Mouse (Mus musculus) CD4-positive naive resting alpha-beta T cell, adult 76 days (primary cell): ENCODE measurements around the gene Olfr1082. TPM values are rescaled to one million over a fixed set of nuclear protein-coding genes. Genes with fewer than 3 reads are reported as not detected.

ENCODE experiments used
- total RNA-seq: library from RNA; stranded (reverse); gene quantifications from one replicate; pipeline ENCODE4 v1.2.4, GENCODE M21; 2023

Gene Olfr1082
- not detected for total RNA-seq

GRCm38 (mm10) chr2:86598866-86599265 lies at the start of gene Olfr1082:
Gene Olfr1082, minus strand, starts transcription at chr2:86598966.

GRCm38 (mm10) chr2:86639625-86640024 lies 40.9 kb upstream of the Olfr1082 start, which contains the start of gene Olfr1084:
Gene Olfr1084, minus strand, starts transcription at chr2:86639725.

GRCm38 (mm10) chr2:86558135-86558534 lies 40.6 kb downstream of the Olfr1082 start, which contains the start of gene Olfr1080:
Gene Olfr1080, minus strand, starts transcription at chr2:86558235.

Other genes with a start within 250 kb of the Olfr1082 start
- not detected for gene Olfr1055, start 248.7 kb downstream of the Olfr1082 start, total RNA-seq
- not detected for gene Olfr1056, start 236.5 kb downstream of the Olfr1082 start, total RNA-seq
- gene Olfr1057, start 220.6 kb downstream of the Olfr1082 start, total RNA-seq, result not detected
- gene Olfr1058, start 210.4 kb downstream of the Olfr1082 start, total RNA-seq, result not detected
- not detected for gene Olfr1061, start 184.9 kb downstream of the Olfr1082 start, total RNA-seq
- not detected for gene Olfr1062, start 172.2 kb downstream of the Olfr1082 start, total RNA-seq
- gene Olfr1065, start 148.4 kb downstream of the Olfr1082 start, total RNA-seq, result not detected
- not detected for gene Olfr1066, start 142.7 kb downstream of the Olfr1082 start, total RNA-seq
- gene Olfr228, start 111.6 kb downstream of the Olfr1082 start, total RNA-seq, result not detected
- gene Olfr1076, start 90.5 kb downstream of the Olfr1082 start, total RNA-seq, result not detected
- gene Olfr1079, start 56.5 kb downstream of the Olfr1082 start, total RNA-seq, result not detected
- gene Olfr1080, start 40.7 kb downstream of the Olfr1082 start, total RNA-seq, result not detected
- not detected for gene Olfr1084, start 40.8 kb upstream of the Olfr1082 start, total RNA-seq
- gene Olfr1085, start 63.1 kb upstream of the Olfr1082 start, total RNA-seq, result not detected
- not detected for gene Olfr1086, start 81.1 kb upstream of the Olfr1082 start, total RNA-seq
- not detected for gene Olfr1087, start 99.4 kb upstream of the Olfr1082 start, total RNA-seq
- gene Olfr1089, start 134.7 kb upstream of the Olfr1082 start, total RNA-seq, result not detected
- not detected for gene Olfr1090, start 160.0 kb upstream of the Olfr1082 start, total RNA-seq
- not detected for gene Olfr1093, start 183.5 kb upstream of the Olfr1082 start, total RNA-seq
- not detected for gene Olfr141, start 211.1 kb upstream of the Olfr1082 start, total RNA-seq
- gene Olfr1094, start 225.7 kb upstream of the Olfr1082 start, total RNA-seq, result not detected